Mouse (Mus musculus) embryonic facial prominence, embryonic 15.5 days (tissue): ENCODE results near the gene Palm. TPM values are rescaled to one million over a fixed set of nuclear protein-coding genes. Genes with fewer than 3 reads are reported as not detected.

Experiments used
- ATAC-seq: fragments of 200-750 bp; cut with Nextera tagmentation; 2 replicates; pipeline ENCODE4 v1.8.0; 2017; ENCODE audit warnings: low read depth, moderate TSS enrichment; ENCODE audit not compliant: insufficient number of reproducible peaks, low FRiP score, low TSS enrichment
- H3K27ac ChIP-seq: fragments of 300-500 bp; sonication (generic); replicated peaks from 2 replicates; pipeline ENCODE4 v1.5.1; 2015; ENCODE audit warnings: mild to moderate bottlenecking, inconsistent platforms
- H3K27me3 ChIP-seq: fragments of 300-500 bp; sonication (generic); 2 replicates; pipeline ENCODE4 v1.6.1; 2015; ENCODE audit warnings: inconsistent platforms
- H3K36me3 ChIP-seq: fragments of 300-500 bp; sonication (generic); 2 replicates; pipeline ENCODE4 v1.6.1; 2015; ENCODE audit warnings: mild to moderate bottlenecking, inconsistent platforms
- H3K4me1 ChIP-seq: fragments of 300-500 bp; sonication (generic); 2 replicates; pipeline ENCODE4 v1.6.1; 2015; ENCODE audit warnings: inconsistent platforms
- H3K4me2 ChIP-seq: fragments of 300-500 bp; sonication (generic); replicated peaks from 2 replicates; pipeline ENCODE4 v1.6.1; 2015; ENCODE audit warnings: mild to moderate bottlenecking, inconsistent platforms
- H3K4me3 ChIP-seq: fragments of 300-500 bp; sonication (generic); replicated peaks from 2 replicates; pipeline ENCODE4 v1.5.1; 2015; ENCODE audit warnings: mild to moderate bottlenecking, inconsistent platforms
- H3K9ac ChIP-seq: fragments of 300-500 bp; sonication (generic); 2 replicates; pipeline ENCODE4 v1.6.1; 2015; ENCODE audit warnings: inconsistent platforms
- H3K9me3 ChIP-seq: fragments of 300-500 bp; sonication (generic); replicated peaks from 2 replicates; pipeline ENCODE4 v1.6.1; 2016; ENCODE audit warnings: inconsistent platforms
- WGBS: fragments of 180-500 bp; shearing (Covaris S2); methylation state at CpG from one replicate; pipeline ENCODE4 v1.1.7; 2015; 5-methylcytosine and 5-hydroxymethylcytosine counted together
- polyA plus RNA-seq: library from polyadenylated mRNA; unstranded; fragments of >200 nt; fragmentation: Nextera tagmentation; extraction: Ambion mirVana; gene quantifications from 2 replicates; pipeline ENCODE4 v1.2.1, GENCODE M21; 2015

Palm gene
- polyA plus RNA-seq, 1 experiment from 2014 or later, result 96.6 TPM

DNA sequence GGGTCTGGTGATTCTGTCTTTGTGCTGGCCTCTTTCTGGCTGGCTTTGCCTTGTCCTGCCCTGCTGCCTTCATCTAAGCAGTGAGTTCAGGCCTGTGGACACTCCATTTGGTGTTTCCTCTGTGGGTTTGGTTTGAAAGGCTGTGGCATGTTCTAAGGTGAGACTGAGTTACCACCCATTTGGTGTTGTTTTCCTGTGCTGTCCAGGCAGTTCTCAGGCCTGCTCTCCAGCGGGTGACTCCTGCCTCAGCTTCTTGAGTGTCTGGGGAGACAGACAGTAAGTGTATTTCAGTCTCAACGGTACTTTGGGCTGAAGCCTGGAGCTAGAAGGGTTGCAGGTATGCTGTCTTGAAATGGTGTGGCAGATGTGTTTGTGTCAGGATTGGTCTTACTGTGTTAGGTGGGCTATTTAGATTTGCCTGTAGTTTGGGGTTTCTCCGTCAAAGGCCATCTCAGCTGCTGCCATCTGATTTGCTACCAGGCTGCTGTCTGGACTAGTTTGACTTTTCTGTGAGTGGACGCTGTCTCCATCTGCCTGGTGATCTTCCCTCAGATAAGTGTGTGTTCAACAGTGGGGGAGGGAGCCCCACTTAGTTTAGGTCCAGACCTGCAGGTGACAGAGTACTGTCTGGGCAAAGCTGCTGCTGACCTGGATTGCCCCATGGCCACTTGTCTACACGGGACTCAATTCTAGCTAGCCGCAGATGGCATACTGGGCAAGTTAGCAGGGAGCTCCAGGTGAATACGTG, 63.5 kb downstream of the Palm start:
- Histone ChIP-seq H3K4me2 (peak overlapping the region; percentile 91), H3K9me3 (no peaks in the 10 kb centered on the region), H3K9ac (peak overlapping the region; percentile 100), H3K27me3 (no peaks in the 10 kb centered on the region), H3K4me3 (peak overlapping the region; percentile 97), H3K27ac (peak overlapping the region; percentile 100), H3K36me3 (peaks cover 47% of the 10 kb centered on the region), H3K4me1 (peaks cover 74% of the 10 kb centered on the region)
- WGBS, result 37% methylated on average over 7 of the region's 7 CpGs
- no peak for ATAC-seq

- H3K27ac ChIP-seq, result peak overlapping the region; percentile 69
- H3K4me1 ChIP-seq, result peaks cover 74% of the 10 kb centered on the region
- H3K36me3 ChIP-seq, result peaks cover 53% of the 10 kb centered on the region
- H3K9ac ChIP-seq, result peak overlapping the region; percentile 100; the same call in 1 of the 2 replicates
- no peak for ATAC-seq
- H3K4me3 ChIP-seq, result peak overlapping the region; percentile 97
- 12% methylated on average over 4 of the region's 4 CpGs for WGBS
- H3K9me3 ChIP-seq, result no peaks in the 10 kb centered on the region
- no peaks in the 10 kb centered on the region for H3K27me3 ChIP-seq
- H3K4me2 ChIP-seq, result peak overlapping the region; percentile 91
These were observed 64.1 kb downstream of the Palm start for GRCm38 (mm10) chr10:79857452-79857811.

DNA sequence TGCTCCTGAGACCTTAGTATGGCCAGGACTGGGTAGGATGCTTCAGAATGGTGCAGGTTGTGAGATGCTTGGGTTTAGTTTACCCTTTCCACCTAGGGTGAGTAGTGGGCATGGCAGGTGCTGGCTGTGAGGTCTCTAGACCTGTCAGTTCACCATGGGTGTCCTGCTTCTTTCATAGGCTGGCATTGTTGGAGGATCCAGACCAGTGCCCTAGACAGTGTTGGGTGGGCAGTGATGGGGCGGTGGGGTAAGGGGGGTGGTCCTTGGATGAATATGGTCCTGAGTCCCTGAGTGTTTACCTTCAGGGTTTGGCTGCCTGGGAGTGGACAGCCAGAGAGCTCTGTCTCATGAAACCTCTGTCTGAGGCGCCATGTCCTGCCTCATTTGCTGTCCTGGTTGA, 64.5 kb downstream of the Palm start:
- H3K27ac ChIP-seq, result peak overlapping the region; percentile 69
- H3K36me3 ChIP-seq, result peaks cover 57% of the 10 kb centered on the region
- H3K9ac ChIP-seq, result 0 out of 2 replicates have a peak overlapping the region, but pooled peaks have one; percentile 100
- H3K9me3 ChIP-seq, result no peaks in the 10 kb centered on the region
- WGBS, result 63% methylated on average over 2 of the region's 2 CpGs
- H3K4me2 ChIP-seq, result peak overlapping the region; percentile 91
- H3K27me3 ChIP-seq, result no peaks in the 10 kb centered on the region
- H3K4me1 ChIP-seq, result peaks cover 71% of the 10 kb centered on the region
- ATAC-seq, result no peak
- H3K4me3 ChIP-seq, result peak overlapping the region; percentile 97

DNA sequence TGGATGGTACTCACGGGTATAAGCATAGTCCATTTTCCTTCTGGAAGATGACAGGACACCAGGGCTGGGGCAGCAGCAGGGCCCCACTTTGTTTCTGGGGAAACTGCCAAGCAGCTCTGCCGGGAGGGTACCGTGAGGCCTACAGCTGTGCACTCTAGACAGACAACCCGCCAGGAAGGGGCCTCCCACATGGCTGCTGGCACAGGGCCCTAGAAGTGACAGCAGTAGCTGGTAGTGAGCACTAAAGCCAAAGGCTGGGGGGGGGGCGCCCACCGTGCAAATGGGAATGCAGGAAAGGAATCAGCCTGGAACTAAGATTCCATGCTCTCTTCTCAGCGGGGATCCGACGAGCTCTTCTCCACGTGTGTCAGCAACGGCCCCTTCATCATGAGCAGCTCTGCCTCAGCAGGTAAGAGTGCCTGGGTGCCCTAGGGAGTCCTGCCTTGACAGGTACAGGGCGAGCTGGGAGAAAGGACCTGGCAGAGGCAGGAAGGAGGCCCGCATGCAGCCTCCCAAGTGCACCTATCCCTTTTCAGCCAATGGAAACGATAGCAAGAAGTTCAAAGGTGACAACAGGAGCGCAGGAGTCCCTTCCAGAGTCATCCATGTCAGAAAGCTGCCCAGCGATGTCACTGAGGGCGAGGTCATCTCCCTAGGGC, 65.2 kb downstream of the Palm start:
- Histone ChIP-seq H3K4me3 (peak overlapping the region; percentile 97), H3K27me3 (no peaks in the 10 kb centered on the region), H3K27ac (peak overlapping the region; percentile 69), H3K4me2 (peak overlapping the region; percentile 91), H3K36me3 (peaks cover 64% of the 10 kb centered on the region), H3K9ac (0 out of 2 replicates have a peak overlapping the region, but pooled peaks have one; percentile 100), H3K9me3 (no peaks in the 10 kb centered on the region), H3K4me1 (peaks cover 66% of the 10 kb centered on the region)
- no peak for ATAC-seq
- WGBS, result 26% methylated on average over 17 of the region's 17 CpGs

DNA sequence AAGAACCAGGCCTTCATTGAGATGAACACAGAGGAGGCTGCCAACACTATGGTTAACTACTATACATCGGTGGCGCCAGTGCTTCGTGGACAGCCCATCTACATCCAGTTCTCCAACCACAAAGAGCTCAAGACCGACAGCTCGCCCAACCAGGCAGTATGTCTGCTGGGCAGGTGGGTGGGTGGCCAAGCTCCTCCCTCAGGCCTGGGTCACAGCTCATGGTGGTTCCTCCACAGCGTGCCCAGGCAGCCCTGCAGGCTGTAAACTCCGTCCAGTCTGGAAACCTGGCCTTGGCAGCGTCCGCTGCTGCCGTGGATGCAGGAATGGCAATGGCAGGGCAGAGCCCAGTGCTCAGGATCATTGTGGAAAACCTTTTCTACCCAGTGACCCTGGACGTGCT, 65.7 kb downstream of the Palm start:
- no peak overlapping the region for H3K4me2 ChIP-seq

DNA sequence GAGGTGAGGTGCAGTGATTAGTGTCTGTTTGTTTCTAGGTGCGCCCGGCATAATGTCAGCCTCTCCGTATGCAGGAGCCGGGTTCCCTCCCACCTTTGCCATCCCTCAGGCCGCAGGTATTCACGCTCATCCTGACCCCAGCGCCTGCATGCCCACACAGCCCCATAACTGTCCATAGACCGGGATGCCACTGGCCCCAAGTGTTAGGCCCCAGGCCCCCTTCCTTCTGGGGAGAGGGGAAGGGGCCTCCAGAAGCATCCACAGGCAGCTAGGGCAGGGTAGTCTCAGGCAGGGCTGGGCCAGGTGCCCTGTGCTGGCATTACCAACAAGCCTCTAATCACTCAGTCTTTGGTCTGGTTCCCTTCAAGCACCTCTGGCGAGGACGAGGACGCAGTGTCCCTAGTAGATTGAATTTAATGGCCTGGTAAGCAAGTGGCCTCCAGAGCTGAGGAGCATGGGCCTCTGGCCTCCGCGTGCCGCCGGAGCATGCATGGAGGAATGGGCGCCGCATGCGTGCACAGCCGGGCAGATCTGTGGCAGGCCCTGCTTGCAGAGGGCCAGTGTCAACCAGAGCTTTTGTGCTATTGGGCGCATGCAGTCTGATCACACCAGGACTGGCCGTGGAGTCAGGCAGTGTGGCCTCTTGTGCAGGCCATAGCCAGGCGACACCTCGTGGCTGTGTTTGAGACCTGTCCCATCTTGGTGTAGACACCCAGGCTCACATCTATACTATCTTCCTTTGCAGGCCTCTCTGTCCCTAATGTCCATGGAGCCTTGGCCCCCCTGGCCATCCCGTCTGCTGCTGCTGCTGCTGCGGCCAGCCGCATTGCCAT, 66.9 kb downstream of the Palm start:
- H3K4me3 ChIP-seq, result no peak overlapping the region
- 89% methylated on average over 26 of the region's 26 CpGs for WGBS
- no peaks in the 10 kb centered on the region for H3K9me3 ChIP-seq
- no peak for ATAC-seq
- H3K4me2 ChIP-seq, result 0 out of 2 replicates have a peak overlapping the region, but pooled peaks have one; percentile 2
- peaks cover 74% of the 10 kb centered on the region for H3K36me3 ChIP-seq
- H3K9ac ChIP-seq, result no peak overlapping the region
- no peaks in the 10 kb centered on the region for H3K27me3 ChIP-seq
- H3K4me1 ChIP-seq, result peaks cover 73% of the 10 kb centered on the region
- peak overlapping the region; percentile 66; the same call in 1 of the 2 replicates for H3K27ac ChIP-seq

More for the DNA sequence above, 65.7 kb downstream of the Palm start:
- H3K36me3 ChIP-seq, result peaks cover 68% of the 10 kb centered on the region
- H3K4me3 ChIP-seq, result no peak overlapping the region
- H3K9me3 ChIP-seq, result no peaks in the 10 kb centered on the region
- WGBS, result 72% methylated on average over 11 of the region's 11 CpGs
- ATAC-seq, result no peak
- peak overlapping the region; percentile 69; the same call in 1 of the 2 replicates for H3K27ac ChIP-seq
- H3K9ac ChIP-seq, result no peak overlapping the region
- H3K4me1 ChIP-seq, result peaks cover 66% of the 10 kb centered on the region
- H3K27me3 ChIP-seq, result no peaks in the 10 kb centered on the region

DNA sequence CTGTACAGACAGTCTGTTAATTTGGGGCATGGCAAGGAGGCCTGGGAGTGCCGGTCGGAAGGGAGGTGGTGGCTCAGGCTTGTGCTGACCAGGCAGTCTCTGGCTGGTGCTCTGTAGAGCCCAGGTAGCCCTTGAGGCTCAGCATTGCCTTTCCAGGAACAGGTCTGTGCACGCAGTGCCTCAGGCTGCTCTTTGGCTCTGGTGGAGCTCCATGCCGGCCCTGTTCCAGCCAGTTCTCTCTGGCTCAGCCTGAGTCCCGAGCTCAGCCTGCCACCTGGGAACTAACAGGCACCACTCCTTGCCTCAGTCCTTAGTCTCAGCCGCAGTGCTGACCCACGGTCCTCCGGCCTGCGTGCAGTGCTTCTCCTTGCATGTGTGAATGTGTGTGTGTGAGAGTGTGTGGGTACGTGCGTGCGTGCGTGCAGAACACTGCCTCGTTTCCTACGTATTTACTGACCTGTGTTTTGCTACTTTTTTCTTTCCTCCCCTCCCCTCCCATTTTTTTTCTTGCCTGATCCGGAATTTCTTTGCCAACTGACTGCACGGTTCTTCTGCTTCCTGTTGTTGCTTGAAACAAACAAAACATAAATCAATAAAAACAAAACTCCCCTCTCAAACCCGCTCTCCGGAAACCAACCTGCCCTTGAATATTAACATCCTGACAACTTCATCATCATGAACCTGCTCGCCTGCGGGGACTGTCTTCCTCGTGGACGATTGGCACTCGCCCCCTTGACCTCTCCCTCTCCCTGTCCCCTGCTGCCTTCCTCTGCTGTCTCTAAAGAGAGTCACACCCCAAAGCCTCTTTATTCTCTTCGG, 68.1 kb downstream of the Palm start:
- no peak for ATAC-seq
- H3K4me2 ChIP-seq, result 0 out of 2 replicates have a peak overlapping the region, but pooled peaks have one; percentile 2
- no peak overlapping the region for H3K4me3 ChIP-seq
- 71% methylated on average over 25 of the region's 25 CpGs for WGBS
- peak overlapping the region; percentile 66 for H3K27ac ChIP-seq
- no peak overlapping the region for H3K9ac ChIP-seq
- H3K27me3 ChIP-seq, result no peaks in the 10 kb centered on the region
- H3K36me3 ChIP-seq, result peaks cover 83% of the 10 kb centered on the region
- H3K9me3 ChIP-seq, result no peaks in the 10 kb centered on the region
- H3K4me1 ChIP-seq, result peaks cover 68% of the 10 kb centered on the region

- no peaks in the 10 kb centered on the region for H3K9me3 ChIP-seq
- H3K9ac ChIP-seq, result no peak overlapping the region
- peak overlapping the region; percentile 66; the same call in 1 of the 2 replicates for H3K27ac ChIP-seq
- peaks cover 79% of the 10 kb centered on the region for H3K36me3 ChIP-seq
- H3K4me3 ChIP-seq, result no peak overlapping the region
- no peak for ATAC-seq
- H3K4me1 ChIP-seq, result peaks cover 60% of the 10 kb centered on the region
- WGBS, result 78% methylated on average over 23 of the region's 23 CpGs
- no peaks in the 10 kb centered on the region for H3K27me3 ChIP-seq
- no peak overlapping the region for H3K4me2 ChIP-seq
These were observed 68.8 kb downstream of the Palm start for GRCm38 (mm10) chr10:79862049-79862788.

DNA sequence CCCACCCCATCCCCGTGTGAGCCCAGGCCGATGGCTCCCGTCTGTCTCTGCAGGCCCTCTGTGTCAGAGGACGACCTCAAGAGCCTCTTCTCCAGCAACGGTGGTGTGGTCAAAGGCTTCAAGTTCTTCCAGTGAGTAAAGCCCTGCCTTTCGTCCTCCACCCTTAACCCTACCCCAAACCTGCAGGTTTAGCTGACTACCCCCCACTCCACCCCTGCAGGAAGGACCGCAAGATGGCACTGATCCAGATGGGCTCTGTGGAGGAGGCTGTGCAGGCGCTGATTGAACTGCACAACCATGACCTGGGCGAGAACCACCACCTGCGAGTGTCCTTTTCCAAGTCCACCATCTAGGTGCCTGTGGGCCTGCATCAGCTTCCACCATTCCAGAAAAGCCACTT, 69.6 kb downstream of the Palm start:
- H3K27me3 ChIP-seq, result no peaks in the 10 kb centered on the region
- peaks cover 53% of the 10 kb centered on the region for H3K4me1 ChIP-seq
- ATAC-seq, result no peak
- H3K9me3 ChIP-seq, result no peaks in the 10 kb centered on the region
- H3K4me2 ChIP-seq, result no peak overlapping the region
- no peak overlapping the region for H3K4me3 ChIP-seq
- WGBS, result 61% methylated on average over 10 of the region's 10 CpGs
- H3K9ac ChIP-seq, result no peak overlapping the region
- H3K36me3 ChIP-seq, result peaks cover 76% of the 10 kb centered on the region
- H3K27ac ChIP-seq, result peak overlapping the region; percentile 22; the same call in 1 of the 2 replicates
